Mouse (Mus musculus) lung, embryonic 15.5 days (tissue): Measurements from ENCODE around the gene Fgfr2. TPM values are rescaled to one million over a fixed set of nuclear protein-coding genes. Genes with fewer than 3 reads are reported as not detected.

Experiments
- ATAC-seq: fragments of 200-750 bp; cut with Nextera tagmentation; 2 replicates; pipeline ENCODE4 v1.8.0; 2017; ENCODE audit warnings: moderate number of reproducible peaks, borderline replicate concordance; ENCODE audit not compliant: low FRiP score, low TSS enrichment; ENCODE audit errors: extremely low read depth
- H3K27ac ChIP-seq: fragments of 300-500 bp; sonication (generic); 2 replicates; pipeline ENCODE4 v1.5.1; 2015; ENCODE audit warnings: moderate library complexity, mild to moderate bottlenecking, inconsistent platforms
- H3K27me3 ChIP-seq: fragments of 300-500 bp; sonication (generic); 2 replicates; pipeline ENCODE4 v1.6.1; 2015; ENCODE audit warnings: inconsistent platforms
- H3K36me3 ChIP-seq: fragments of 300-500 bp; sonication (generic); 2 replicates; pipeline ENCODE4 v1.6.1; 2015; ENCODE audit warnings: inconsistent platforms
- H3K4me1 ChIP-seq: fragments of 300-500 bp; sonication (generic); 2 replicates; pipeline ENCODE4 v1.6.1; 2015; ENCODE audit warnings: inconsistent platforms
- H3K4me2 ChIP-seq: fragments of 300-500 bp; sonication (generic); 2 replicates; pipeline ENCODE4 v1.6.1; 2015; ENCODE audit warnings: inconsistent platforms, mild to moderate bottlenecking, moderate library complexity
- H3K4me3 ChIP-seq: fragments of 300-500 bp; sonication (generic); 2 replicates; pipeline ENCODE4 v1.5.1; 2015; ENCODE audit warnings: mild to moderate bottlenecking, inconsistent platforms
- H3K9ac ChIP-seq: fragments of 300-500 bp; sonication (generic); 2 replicates; pipeline ENCODE4 v1.6.1; 2015; ENCODE audit warnings: inconsistent platforms
- H3K9me3 ChIP-seq: fragments of 300-500 bp; sonication (generic); 2 replicates; pipeline ENCODE4 v1.6.1; 2016; ENCODE audit warnings: inconsistent platforms
- WGBS: fragments of 180-500 bp; shearing (Covaris S2); methylation state at CpG from one replicate; pipeline ENCODE4 v1.1.7; 2015; 5-methylcytosine and 5-hydroxymethylcytosine counted together
- polyA plus RNA-seq: library from polyadenylated mRNA; unstranded; fragments of >200 nt; fragmentation: Nextera tagmentation; extraction: Ambion mirVana; gene quantifications from 2 replicates; pipeline ENCODE4 v1.2.1, GENCODE M21; 2015

The Fgfr2 gene
- polyA plus RNA-seq, 1 experiment from 2014 or later = 160 TPM

DNA sequence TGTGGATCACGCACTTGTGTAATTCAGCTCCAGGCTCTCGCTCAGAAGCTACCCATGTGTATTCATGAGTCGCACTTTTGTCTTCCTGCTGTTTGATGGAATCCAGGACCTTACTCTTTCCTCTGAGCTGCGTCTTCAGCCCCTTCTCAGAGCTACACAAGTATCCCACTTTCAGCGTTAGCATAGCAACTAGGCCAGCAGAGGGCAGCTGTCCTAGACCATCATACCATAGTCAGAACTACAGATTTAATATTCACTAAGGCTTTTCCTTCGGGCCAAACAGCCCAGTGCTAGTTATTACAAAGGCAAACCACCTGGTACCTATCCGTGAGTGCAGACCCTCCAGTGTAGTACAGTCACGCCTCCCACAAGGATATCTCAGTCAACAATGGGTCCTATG, 1826.0 kb downstream of the Fgfr2 start:
- WGBS = 68% methylated on average over 8 of the region's 8 CpGs
- Histone ChIP-seq H3K27me3 (no peaks in the 10 kb centered on the region), H3K27ac (no peak overlapping the region), H3K9ac (no peak overlapping the region), H3K4me2 (no peak overlapping the region), H3K9me3 (no peaks in the 10 kb centered on the region), H3K4me1 (no peaks in the 10 kb centered on the region), H3K36me3 (no peaks in the 10 kb centered on the region), H3K4me3 (no peak overlapping the region)
- ATAC-seq = no peak

DNA sequence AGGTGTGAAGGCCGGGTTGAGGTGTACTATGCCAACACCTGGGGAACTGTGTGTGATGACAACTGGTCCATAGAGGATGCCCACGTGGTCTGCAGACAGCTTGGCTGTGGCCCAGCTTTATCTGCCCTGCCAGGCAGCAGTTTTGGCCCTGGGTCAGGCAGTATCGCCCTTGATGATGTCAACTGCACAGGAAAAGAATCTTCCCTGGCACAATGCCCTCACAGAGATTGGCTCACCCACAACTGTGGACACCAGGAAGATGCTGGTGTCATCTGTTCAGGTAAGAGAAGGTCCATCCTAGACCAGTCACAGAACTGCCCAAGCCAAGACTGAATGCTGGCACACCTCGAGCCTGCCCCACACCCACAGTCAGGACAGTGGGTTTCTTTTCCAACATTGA, 1857.3 kb downstream of the Fgfr2 start:
- WGBS = 65% methylated on average over 4 of the region's 4 CpGs
- ATAC-seq = no peak

DNA sequence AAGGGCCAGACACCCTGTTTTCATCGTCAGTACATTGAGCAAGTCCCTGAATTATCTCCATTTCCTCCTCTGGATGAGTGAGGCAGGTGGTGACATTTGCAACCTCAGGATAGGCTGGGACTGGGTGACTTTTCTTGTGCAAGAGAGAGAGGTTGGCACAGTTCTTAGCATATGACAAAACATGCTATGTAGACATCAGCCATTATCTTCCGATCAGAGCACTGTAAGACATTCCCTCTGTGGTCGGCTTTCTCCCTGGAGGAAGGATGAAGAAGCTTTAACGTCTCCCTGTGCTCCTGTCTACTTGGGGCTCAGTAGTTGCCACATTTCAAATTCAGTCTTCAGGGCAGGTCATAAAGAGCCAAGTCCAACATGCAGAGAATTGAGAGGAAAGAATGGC, 1858.9 kb downstream of the Fgfr2 start:
- H3K9ac ChIP-seq = no peak overlapping the region
- ATAC-seq = no peak
- 79% methylated on average over 4 of the region's 4 CpGs for WGBS

More for the DNA sequence above, 1857.3 kb downstream of the Fgfr2 start:
- Histone ChIP-seq H3K36me3 (no peaks in the 10 kb centered on the region), H3K9ac (no peak overlapping the region), H3K27ac (no peak overlapping the region), H3K4me3 (no peak overlapping the region), H3K4me2 (no peak overlapping the region), H3K9me3 (no peaks in the 10 kb centered on the region), H3K4me1 (no peaks in the 10 kb centered on the region), H3K27me3 (no peaks in the 10 kb centered on the region)

DNA sequence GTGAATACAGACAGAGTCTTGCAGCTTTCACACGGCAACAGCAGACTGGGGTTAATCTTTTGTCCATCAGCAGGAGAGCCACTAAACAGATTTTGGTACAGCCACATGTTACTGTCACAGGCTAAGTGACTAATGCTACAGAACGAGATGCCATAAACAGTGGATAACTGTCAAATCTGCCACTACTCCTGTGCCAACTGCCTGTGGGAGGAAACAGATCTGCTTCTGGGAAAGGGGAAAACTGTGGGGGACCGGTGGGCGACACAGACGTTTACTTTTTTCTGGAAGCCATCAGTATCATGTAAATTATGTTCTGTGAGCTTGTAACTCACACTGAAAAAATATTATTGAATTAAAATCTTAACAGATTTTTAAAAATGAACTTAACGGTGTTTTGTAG, 1862.2 kb downstream of the Fgfr2 start:
- H3K4me3 ChIP-seq = no peak overlapping the region
- WGBS = 53% methylated on average over 6 of the region's 6 CpGs
- no peak for ATAC-seq
- H3K4me2 ChIP-seq = no peak overlapping the region
- H3K9ac ChIP-seq = no peak overlapping the region
- H3K9me3 ChIP-seq = no peaks in the 10 kb centered on the region
- H3K27me3 ChIP-seq = no peaks in the 10 kb centered on the region
- H3K36me3 ChIP-seq = no peaks in the 10 kb centered on the region
- no peaks in the 10 kb centered on the region for H3K4me1 ChIP-seq
- no peak overlapping the region for H3K27ac ChIP-seq

More for the DNA sequence above, 1858.9 kb downstream of the Fgfr2 start:
- no peaks in the 10 kb centered on the region for H3K36me3 ChIP-seq
- H3K4me3 ChIP-seq = no peak overlapping the region
- no peak overlapping the region for H3K4me2 ChIP-seq
- H3K27me3 ChIP-seq = no peaks in the 10 kb centered on the region
- no peaks in the 10 kb centered on the region for H3K4me1 ChIP-seq
- no peaks in the 10 kb centered on the region for H3K9me3 ChIP-seq
- no peak overlapping the region for H3K27ac ChIP-seq

DNA sequence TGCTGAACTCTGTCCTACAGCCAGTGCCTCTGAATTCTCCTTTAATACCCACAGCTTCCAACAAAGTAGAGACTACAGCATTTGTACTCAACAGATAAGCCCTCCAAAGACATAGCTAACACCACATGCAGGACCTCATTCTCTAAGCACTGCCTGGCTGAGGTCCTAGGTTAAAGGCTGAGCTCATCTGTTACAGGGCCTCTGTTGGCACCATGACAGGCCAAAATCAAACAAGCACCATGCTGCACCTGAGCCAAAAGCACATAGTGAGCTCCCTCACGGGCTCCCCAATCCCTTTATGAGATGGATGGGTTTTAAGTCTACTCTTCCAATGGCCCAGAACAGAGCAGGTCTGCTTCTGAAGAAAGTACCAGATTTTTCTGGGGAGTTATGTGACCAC, 1865.8 kb downstream of the Fgfr2 start:
- WGBS = 13% methylated on average over 1 of the region's 1 CpGs
- Histone ChIP-seq H3K4me2 (no peak overlapping the region), H3K9me3 (no peaks in the 10 kb centered on the region), H3K27me3 (no peaks in the 10 kb centered on the region), H3K27ac (no peak overlapping the region), H3K36me3 (no peaks in the 10 kb centered on the region), H3K4me3 (no peak overlapping the region), H3K4me1 (no peaks in the 10 kb centered on the region), H3K9ac (no peak overlapping the region)
- ATAC-seq = no peak

DNA sequence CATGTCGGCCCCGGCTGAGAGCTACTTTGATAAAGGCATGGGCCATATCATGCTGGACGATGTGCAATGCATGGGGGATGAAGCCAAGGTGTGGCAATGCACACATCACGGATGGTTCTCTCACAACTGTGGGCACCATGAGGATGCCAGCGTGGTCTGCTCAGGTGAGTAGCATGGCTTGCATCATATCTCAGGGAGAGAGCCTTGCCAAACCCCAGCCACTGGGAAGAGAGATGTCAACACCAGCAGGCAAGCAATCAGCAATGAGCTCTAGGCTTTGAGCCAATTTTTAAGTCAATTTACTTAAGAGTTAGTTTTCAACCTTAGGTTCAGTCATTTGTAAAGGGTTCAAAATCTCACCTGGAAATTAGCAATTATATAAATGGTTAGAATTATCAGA, 1866.3 kb downstream of the Fgfr2 start:
- Histone ChIP-seq H3K9ac (no peak overlapping the region), H3K36me3 (no peaks in the 10 kb centered on the region), H3K27me3 (no peaks in the 10 kb centered on the region), H3K27ac (no peak overlapping the region), H3K9me3 (no peaks in the 10 kb centered on the region), H3K4me3 (no peak overlapping the region), H3K4me2 (no peak overlapping the region), H3K4me1 (no peaks in the 10 kb centered on the region)
- WGBS = 78% methylated on average over 5 of the region's 5 CpGs
- ATAC-seq = no peak

DNA sequence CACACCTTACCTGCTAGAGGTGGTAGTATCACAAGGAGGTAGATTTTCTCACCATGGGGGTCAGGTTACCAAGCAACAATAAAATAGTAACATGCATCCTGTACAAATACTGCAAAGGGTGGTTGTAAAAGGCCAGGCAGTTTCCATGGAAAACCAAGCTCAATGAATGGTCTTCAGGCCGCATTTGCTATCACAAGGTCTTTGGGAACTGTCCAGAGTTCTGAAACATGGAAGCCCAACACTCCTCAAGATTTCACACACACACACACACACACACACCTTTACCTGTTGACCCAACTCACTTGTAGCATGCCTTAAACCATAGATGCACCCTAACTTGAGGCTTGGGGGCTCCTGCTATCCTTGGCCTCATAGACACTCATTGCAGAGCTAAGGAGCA, 1878.2 kb downstream of the Fgfr2 start:
- no peak overlapping the region for H3K9ac ChIP-seq
- H3K27ac ChIP-seq = no peak overlapping the region
- H3K4me2 ChIP-seq = no peak overlapping the region
- no peaks in the 10 kb centered on the region for H3K27me3 ChIP-seq
- ATAC-seq = no peak
- H3K4me3 ChIP-seq = no peak overlapping the region
- H3K4me1 ChIP-seq = no peaks in the 10 kb centered on the region
- WGBS = 6% methylated on average over 1 of the region's 1 CpGs
- no peaks in the 10 kb centered on the region for H3K9me3 ChIP-seq
- no peaks in the 10 kb centered on the region for H3K36me3 ChIP-seq

DNA sequence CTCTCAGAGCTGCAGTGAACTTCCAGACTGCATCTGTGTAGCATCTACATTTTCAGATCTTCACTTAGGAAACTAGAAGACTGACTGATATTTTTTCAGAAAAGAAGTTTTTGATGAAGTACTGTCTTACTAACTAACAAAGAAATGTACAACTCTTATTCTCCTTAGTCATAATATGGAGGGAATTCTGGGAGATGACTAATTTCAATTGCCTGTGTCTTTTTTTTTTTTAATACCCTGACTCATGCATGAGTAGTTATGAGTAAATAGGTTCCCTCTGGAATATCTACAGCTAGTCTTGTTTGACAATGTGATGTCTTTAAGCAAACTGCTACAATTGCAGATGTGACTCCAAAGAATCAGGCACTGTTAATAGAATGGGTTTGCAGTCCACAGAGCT, 1887.1 kb downstream of the Fgfr2 start:
- ATAC-seq = no peak
- no peaks in the 10 kb centered on the region for H3K9me3 ChIP-seq

DNA sequence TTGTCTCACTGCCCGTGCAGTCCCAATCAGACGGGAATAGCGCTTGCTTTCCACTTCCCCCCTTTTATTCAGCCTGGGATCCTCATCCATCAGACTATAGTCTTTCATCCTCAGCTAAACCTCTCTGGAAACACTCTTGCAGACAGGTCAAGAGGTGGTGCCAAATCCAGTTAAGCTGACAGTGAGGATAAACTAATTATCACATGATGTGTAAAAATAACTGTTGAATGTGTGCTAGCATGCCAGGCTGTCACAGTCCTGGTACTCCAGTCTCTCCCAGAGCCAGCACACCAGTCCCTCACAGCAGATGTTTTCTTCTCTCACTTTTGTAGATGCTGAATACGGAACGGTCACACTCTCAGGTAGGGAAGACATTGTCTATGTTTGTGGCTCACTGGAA, 1900.1 kb downstream of the Fgfr2 start:
- ATAC-seq = no peak
- Histone ChIP-seq H3K36me3 (no peaks in the 10 kb centered on the region), H3K9me3 (no peaks in the 10 kb centered on the region), H3K27me3 (no peaks in the 10 kb centered on the region), H3K4me3 (no peak overlapping the region), H3K4me1 (no peaks in the 10 kb centered on the region), H3K4me2 (no peak overlapping the region), H3K27ac (no peak overlapping the region), H3K9ac (no peak overlapping the region)
- 49% methylated on average over 5 of the region's 5 CpGs for WGBS

More for the DNA sequence above, 1887.1 kb downstream of the Fgfr2 start:
- Histone ChIP-seq H3K27ac (no peak overlapping the region), H3K4me2 (no peak overlapping the region), H3K4me1 (no peaks in the 10 kb centered on the region), H3K27me3 (no peaks in the 10 kb centered on the region), H3K9ac (no peak overlapping the region), H3K36me3 (no peaks in the 10 kb centered on the region), H3K4me3 (no peak overlapping the region)

DNA sequence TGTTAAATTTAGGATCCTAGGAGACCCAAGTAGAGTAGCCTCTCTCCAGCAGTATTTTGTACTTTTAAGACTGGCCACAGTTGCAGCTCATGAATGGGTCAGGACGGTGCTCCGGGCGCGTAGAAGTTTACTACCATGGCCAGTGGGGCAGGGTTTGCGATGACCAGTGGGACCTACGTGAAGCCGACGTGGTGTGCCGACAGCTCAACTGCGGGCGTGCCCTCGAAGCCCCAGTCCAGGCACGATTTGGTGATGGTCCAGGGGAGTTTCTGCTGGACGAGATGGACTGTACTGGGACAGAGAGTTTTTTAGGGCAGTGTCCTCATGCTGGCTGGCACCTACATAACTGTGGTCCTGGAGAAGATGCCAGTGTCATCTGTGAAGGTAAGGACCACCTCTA, 1935.2 kb downstream of the Fgfr2 start:
- Histone ChIP-seq H3K4me1 (no peaks in the 10 kb centered on the region), H3K27ac (no peak overlapping the region), H3K27me3 (no peaks in the 10 kb centered on the region), H3K36me3 (no peaks in the 10 kb centered on the region), H3K4me2 (no peak overlapping the region), H3K4me3 (no peak overlapping the region), H3K9ac (no peak overlapping the region), H3K9me3 (no peaks in the 10 kb centered on the region)
- WGBS = 90% methylated on average over 14 of the region's 14 CpGs
- ATAC-seq = no peak

DNA sequence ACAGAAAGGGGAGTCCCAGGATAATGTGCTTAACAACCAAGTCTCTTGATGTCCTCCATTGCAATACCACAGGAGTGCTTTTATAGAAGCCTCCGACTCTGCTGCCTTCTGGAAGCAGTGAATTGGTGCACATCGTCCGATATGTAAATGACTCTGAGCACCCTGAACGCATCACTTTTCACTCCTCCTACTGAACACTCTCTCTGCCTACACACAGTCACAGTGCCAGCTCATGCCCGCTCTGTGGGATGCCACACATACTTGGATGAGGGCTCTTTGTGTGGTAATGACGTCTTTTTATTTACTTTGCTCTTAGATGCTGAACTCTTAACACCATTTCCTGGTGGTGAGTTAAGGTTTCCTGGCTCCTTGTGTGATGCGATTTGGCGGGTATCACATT, 1936.1 kb downstream of the Fgfr2 start:
- Histone ChIP-seq H3K9me3 (no peaks in the 10 kb centered on the region), H3K4me2 (no peak overlapping the region), H3K27ac (no peak overlapping the region), H3K9ac (no peak overlapping the region), H3K36me3 (no peaks in the 10 kb centered on the region), H3K4me1 (no peaks in the 10 kb centered on the region), H3K27me3 (no peaks in the 10 kb centered on the region), H3K4me3 (no peak overlapping the region)
- no peak for ATAC-seq
- 48% methylated on average over 8 of the region's 8 CpGs for WGBS

DNA sequence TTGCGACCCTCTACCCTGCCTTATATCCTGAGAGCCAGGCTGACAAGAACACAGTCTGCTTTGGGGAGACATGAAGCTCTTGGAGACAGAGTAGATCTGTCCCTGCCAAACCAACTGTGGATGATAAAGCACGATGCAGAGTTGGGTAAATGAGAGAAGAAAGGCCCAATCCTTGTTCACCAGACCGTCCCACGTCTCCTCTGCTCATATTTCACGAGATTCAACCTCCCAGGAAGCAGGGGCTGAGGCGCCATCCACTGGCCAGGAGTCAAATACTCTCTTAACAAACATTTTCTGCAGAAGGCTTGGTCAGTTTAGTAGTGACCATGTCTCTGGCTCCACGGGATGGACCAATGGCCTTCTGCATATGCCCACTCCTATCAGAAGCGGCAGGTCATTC, 1938.8 kb downstream of the Fgfr2 start:
- 61% methylated on average over 8 of the region's 8 CpGs for WGBS

DNA sequence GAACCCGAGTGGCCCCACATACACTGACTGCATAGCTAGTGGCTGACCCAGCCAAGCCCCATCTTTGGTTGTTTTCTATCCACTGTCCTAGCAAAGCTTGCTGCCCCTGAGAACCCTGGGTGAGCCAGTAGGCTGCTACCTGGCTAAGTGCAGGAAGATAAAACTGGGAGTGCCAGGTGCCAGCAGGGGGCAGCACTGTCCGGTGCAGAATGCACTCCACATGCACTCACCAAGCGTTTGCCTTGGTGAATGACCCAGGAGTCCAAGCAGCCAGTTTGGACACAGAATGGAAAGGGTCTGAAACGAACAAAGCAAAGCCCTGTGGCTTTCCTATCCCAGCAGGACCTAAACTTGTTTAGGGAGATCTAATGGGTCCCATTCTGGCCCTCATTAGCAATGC, 1940.5 kb downstream of the Fgfr2 start:
- ATAC-seq = no peak
- H3K4me3 ChIP-seq = no peak overlapping the region
- H3K27ac ChIP-seq = no peak overlapping the region
- no peak overlapping the region for H3K4me2 ChIP-seq
- H3K4me1 ChIP-seq = no peaks in the 10 kb centered on the region
- WGBS = 36% methylated on average over 4 of the region's 4 CpGs
- H3K9me3 ChIP-seq = no peaks in the 10 kb centered on the region
- H3K36me3 ChIP-seq = no peaks in the 10 kb centered on the region
- no peaks in the 10 kb centered on the region for H3K27me3 ChIP-seq
- no peak overlapping the region for H3K9ac ChIP-seq

More for the DNA sequence above, 1938.8 kb downstream of the Fgfr2 start:
- Histone ChIP-seq H3K9me3 (no peaks in the 10 kb centered on the region), H3K9ac (no peak overlapping the region), H3K27me3 (no peaks in the 10 kb centered on the region), H3K4me2 (no peak overlapping the region), H3K4me3 (no peak overlapping the region), H3K36me3 (no peaks in the 10 kb centered on the region), H3K27ac (no peak overlapping the region), H3K4me1 (no peaks in the 10 kb centered on the region)
- no peak for ATAC-seq
